Mouse (Mus musculus): ENCODE measurements around the gene Ythdf1.

GRCm38 (mm10) chr2:180959605-180960004 lies 38.9 kb upstream of the Ythdf1 start:
- no peak for TF ChIP-seq GATA1 (IDR thresholded peaks at IDR 0.05; ENCODE audit: borderline replicate concordance, low read length)
- no peak for TF ChIP-seq FLI1 (IDR thresholded peaks at IDR 0.05; ENCODE audit: low read length)

Data from megakaryocyte, embryonic 14.5 days (primary cell).